Mouse (Mus musculus) liver (tissue): Measurements from ENCODE around the gene Atxn1.
A peak's percentile ranks its signal among the peaks of the same experiment; 100 is the strongest.

ENCODE experiments used
- DNase-seq: peaks from one replicate; pipeline ENCODE4 v3.0.0-alpha.2; 2020; ENCODE audit warnings: mixed read lengths

Gene Atxn1

DNA sequence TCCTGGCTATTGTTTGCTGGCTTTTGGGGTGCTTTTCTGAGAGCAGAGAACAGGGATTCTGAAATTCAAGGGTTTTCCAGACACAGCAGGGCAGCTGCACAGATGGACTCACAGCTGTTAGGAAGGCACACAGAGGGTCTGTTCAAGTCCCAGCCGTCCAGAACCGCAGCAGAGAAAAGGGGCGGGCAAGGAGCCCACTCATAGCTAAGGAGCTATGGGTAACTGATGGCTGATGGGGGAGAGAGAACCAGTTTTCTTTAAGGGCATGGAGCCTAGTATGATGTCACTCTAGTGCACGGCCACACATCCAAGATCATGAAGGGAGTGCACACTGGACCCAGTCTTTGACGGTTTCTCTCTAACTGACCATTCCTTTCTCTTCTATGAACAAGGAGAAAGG lies 200.5 kb downstream of the Atxn1 start:
- no peak for DNase-seq

DNA sequence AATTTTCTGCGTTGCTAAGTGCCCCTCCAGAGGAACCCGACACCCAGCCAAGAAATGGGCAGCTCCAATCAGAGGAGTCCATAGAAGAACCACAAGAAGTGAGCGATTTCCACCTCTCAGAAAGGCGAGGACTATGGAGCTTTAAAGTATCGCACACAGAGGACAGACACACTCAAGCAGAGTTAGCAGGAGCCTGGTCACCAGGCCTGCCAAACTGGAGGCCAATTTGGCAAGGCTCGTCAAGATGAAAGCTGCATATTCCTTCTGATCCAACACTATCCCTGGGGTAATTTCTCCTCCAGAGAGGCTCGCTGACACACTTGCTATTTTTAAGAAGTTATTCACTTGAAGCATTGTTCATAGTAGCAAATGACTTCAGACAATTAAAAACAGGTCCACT lies 202.5 kb downstream of the Atxn1 start:
- no peak for DNase-seq

DNA sequence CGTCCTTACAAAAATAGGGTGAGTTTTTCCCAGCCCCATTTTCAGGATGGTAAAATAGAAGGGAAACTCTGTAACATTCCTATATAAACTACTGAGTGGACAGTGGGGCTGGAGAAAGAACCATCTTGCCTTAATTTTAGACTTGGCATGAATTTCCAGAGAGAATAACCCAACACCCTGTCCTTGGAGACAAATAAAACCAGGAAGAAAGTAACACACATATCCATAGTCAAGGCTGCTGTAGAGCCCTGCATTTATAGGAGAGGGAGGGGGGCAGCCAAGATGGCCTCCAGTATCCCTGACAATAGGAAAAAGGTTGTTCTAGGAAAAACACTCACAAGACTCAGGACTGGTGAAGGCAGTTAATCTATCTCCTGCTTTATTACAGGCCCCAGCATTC lies 210.3 kb downstream of the Atxn1 start:
- no peak for DNase-seq

DNA sequence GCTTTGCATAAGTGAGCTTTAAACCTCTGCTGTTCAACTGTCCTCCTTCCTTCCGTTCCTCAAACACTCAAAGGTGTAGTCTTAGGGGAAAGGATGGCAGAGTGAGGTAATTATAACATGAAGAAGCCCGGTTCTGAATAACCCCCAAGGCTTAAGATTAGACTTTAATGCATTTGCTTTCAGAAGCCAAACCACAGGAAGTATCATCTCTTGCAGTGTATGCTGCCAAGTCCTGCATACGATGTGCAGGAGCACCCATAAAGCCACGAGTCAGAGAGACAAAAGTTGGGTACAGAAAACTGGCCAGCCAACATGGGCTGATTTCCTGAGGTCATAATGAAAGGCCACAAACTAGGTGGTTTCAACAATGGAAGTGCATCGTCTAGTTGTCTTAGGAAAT lies 212.3 kb downstream of the Atxn1 start:
- DNase-seq: no peak

DNA sequence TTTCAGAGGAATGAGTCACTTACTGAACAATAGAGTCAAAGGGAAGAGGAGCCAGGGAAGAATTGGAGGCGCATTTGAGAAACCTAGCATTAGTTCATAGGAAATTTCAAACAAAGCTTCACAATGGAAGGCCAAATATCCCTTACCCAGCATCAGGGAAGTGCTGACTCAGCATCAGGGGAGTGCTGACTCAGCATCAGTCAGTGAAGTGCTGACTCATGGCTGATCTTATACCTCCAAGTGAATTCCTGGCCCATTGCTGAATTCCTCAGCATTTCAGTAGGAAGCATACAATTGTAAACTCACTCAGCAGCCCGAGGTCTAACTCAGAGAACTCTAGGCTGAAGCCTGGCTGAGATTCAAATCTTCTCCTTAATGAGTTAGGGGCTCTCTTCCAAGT lies 213.6 kb downstream of the Atxn1 start:
- DNase-seq: peak; percentile 40

DNA sequence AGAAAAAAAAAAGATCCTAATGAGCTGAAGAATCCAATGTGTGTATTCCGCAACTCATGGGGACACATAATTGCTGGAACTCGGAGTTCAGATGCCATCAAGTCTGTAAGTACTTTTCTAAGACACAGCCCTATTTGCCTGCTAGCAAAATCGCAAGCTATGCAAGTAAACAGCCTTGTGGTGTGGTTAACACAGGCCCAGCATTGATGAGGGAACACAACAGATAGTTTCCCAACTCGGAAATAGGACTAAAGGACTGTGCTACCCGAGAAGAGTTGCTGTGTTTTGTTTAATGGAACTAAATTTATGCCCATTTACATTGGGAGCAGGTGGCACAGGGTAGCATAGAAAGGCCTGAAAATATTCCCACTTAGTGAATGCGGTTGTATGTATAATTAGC lies 214.2 kb downstream of the Atxn1 start:
- no peak for DNase-seq

DNA sequence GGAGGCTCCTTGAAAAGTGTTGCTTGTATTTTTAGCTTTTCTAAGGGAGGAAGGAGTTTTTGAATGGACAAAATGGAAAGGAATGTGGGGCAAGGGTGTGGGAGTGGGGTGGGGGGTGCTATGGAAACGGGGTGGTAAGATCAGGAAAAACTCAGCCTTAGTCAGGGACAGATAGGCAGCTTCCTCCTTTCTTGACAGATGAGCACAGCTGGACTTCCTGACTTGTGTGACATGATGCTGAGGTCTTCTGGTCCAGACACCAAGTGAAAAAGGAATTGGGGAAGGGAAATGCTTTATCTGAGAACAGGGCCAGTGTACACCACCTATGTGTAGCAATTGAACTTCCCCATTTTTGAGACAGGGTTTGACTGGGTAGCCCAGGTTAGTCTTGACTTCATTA lies 214.9 kb downstream of the Atxn1 start:
- no peak for DNase-seq

DNA sequence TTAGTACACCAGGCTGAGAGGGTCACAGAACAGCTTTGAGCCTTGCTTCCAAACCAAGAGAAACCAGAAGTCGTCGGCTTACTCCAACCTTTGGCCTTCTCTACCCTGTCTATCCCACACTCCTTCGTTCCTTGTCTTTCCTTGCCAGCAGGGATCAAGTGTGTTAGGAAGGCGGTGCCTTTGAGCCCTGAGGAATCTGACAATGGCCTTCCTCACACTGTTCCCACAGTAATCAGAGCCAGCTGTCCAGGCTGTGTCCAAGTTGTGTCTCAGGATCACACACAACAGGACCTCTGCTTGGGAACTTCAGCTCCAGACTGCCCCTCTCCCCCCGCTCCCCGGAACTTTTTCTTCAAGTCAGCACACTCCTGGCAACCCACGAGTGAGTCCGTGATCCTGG lies 215.6 kb downstream of the Atxn1 start:
- DNase-seq: no peak

DNA sequence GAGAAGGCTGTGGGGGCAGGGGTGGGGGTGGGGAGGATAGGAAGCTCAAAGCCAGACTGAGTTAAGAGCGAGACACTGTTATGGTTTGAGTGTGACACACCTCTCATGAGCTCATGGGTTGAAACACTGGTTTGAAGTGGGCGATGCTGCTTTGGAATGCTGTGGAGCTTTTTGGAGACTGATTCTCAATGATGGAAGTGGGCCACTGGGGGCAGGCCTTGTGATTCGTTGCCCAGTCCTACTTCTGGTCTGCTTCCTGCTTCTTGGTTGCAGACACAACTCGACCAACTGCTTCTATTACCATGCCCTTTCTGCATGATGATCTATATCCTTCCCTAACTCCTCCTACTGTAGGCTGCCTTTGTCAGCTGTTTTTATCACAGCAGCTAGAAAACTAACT lies 216.1 kb downstream of the Atxn1 start:
- no peak for DNase-seq

DNA sequence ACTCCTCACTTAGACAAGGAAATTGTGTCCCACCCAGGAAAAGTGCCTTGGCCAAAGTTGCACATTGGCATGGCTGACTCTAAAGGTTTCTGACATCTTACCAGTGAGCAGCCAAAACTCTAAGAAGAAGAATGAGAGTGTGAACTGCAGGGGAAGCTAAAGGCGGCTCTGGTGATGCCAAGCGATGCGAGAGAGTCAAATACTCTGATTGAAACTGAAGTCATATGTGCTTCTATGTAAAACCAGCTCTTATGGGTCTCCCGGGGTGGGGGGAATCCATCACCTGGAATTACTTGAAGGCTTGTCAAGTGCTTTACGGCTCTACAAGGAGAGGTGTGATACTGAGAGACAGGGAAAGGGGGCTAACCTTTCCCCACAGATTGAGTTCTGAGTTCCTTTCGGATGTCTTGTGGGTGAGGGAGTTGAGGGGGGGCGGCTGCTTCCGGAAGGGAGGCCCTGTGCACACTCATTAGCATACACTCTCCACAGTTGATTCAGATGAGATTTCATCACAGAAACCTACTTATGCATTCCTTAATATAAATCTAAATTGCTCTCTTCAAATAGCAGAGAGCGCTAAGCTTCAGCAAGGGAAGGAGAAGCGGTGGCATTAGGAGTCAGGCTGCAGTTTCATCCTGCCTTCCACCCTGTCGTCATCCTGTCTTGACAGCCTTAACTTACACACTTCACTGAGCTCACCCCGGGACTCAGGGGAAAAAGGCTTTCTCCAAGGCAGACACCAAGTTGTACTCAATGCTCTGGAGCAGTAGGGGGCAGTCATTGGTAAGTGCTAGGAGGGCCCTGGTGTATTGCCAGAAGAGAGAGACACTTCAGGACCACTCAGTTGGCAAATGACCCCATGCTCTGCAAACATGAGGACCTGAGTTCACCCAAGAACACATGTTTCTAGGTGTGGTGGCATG lies 218.7 kb downstream of the Atxn1 start:
- no peak for DNase-seq

DNA sequence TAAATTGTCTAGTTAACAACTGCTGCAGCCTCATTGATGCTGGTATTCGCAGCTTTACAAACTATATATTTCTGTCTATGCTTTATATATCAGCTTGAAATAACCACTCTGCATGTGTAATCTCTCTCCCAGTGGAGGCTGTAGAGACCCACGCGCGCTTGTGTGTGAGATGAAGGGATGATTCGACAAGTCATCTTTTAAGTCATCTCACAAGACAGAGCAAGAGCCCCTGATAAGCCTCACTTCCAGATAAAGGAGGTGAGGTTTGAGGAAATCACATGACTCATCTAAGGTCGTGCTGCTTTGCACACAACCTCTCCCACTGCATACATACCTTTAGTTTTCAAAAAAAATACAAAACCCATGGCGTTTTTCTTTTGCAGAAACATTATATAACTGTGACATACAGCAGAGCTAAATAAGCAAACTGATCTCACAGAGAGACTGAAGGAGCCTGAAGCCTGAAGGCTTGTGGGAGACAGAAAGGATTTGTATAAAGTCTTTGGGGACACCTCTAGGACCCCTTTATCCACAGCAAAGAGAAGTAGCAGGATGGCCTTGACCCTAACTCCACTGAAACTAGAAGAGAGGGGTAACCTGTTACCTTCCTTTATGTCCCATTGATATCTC lies 219.9 kb downstream of the Atxn1 start:
- DNase-seq: no peak

DNA sequence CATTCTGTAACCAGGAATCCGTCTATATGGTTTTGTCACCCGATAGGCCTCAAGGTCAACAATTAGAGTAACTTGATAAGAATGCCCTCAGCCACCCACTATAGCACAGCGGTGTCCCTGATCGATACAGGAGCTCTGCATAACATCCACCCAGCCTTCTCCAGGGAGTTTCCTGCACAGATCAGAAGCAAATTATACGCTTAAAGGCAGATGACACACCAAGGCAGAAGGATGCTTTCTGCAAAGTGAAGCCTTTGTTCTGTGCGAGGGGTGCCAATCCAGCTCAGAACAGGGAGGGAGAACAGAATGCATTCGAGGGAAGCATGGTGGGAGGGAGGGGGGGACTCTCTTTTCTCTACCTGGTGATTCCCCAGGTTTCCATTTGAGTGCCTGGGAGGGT lies 221.0 kb downstream of the Atxn1 start:
- no peak for DNase-seq

DNA sequence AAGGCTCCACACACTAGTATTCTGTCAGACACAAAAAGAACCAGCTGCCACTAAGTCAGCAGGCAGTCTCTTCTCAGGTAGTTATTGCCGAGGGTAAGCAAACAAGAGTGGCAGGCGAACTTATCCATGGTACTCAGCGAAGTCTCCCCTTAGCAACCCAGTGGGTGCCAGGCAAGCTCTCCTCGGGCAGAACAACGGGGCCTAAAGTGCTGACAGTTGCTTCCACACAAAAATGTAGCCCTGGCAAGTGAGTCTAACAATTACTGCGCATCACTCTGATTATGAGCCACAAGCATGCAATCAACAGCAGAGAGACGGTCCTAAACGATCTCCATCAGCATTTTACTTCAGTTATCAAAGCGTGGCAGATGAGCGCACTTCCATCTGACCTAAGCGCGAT lies 224.4 kb downstream of the Atxn1 start:
- DNase-seq: no peak

DNA sequence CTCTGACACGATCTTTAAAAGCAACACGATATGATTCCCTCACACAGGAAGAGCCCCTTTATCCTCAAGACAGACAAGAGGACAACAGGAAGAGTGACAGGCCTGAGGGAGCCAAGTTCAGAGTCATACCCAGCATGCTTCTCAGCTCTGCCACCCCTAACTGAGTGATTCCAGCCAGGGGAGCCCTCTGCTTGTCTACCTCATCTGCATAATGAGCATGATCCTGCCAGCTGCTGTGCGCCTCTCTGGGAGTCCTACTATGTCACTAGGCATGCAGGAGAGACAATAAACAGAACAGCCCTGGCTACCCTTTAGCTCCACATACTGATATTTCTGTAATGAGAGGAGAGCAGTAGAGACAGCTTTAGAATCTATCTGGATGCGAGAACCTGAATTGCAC lies 228.6 kb downstream of the Atxn1 start:
- no peak for DNase-seq

DNA sequence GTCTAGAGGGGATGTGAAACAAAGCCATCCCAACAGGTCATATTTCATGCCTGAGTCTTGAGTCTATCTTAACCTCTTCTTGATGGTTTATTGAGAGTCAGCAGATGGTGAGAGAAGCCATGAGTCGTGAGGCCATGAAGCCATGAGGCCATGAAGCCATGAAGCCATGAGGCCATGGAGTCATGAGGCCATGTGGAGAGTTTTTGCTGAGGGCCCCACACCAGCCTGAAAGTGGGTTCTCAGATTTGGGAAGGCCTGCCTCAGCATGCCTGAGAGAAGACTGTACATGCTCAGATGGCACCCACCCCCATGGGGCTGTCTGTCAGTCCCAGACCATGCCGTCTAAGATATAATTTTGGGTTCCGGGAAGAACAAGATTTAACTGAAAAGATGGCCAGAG lies 229.0 kb downstream of the Atxn1 start:
- DNase-seq: no peak

DNA sequence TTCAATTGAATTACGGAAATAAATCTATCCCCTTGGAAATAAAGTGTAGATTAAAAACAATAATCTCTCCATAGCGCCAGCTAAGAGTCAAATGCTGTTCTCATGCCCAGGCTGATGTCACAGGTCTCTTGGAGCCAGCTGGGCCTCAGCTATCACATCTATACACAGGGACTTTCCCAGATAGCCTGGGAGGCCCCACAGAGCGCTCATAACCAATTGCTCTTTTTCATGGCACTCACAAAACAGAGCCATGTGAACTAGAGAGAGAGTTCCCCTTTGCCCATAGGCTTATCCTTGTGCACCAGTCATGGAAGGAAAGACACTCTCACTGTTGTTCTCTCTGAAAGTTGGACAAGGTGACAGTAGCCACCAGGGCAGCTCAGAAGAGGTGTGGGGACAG lies 230.3 kb downstream of the Atxn1 start:
- DNase-seq: no peak

DNA sequence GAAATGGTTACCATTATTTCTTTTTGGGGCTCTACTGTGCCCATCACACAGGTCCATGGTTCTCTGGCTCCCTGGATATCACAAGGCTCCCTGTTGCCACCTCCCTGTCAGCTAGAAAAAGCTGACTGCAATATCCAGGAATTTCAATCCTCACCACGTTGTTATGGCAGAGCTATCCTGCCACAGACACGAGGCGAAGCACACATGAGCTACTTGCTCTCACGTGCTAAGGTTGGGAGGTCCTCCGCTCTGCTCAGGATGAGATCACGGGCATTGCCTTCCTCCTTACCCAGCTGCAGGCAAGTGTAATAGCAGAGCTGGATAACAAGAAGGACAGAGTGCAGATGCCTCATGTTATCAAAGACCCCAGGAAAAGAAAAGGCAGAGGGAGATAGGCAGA lies 232.2 kb downstream of the Atxn1 start:
- no peak for DNase-seq

DNA sequence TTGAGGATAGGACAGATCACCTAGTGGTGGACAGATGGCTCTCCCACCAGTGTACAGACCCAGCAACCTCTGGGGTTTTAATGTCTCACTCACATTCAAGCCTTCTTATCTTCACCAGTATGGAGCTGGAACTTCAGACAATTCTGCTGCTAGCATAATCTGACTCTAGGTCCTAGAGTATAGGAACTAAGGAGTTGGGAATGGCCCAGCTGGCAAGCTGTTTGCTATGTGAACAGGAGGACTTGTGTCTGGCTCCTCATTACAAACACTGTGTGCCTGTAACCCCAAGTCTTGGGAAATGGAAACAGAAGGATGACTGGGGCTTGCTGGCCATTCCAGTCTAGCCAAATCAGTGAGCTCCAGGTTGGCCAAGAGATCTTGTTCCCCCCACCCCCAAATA lies 237.9 kb downstream of the Atxn1 start:
- DNase-seq: no peak

DNA sequence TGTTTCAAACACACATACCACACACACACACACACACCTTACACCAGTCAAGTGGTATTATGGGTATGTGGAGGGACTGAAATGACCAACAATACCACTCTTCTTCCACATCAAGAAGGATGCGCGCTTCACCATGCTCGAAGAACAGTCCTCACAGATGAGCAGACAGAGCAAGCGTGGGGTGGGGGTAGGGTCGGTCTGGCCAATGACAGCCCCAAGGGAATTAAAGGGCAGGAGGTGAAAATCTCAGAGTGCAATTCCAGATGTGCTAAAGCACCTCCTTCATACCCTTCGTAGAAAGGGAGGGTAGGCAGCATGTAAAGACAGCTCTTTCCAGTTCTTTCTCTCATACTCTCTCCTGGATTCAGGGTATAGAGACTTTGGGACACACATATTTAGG lies 238.6 kb downstream of the Atxn1 start:
- DNase-seq: no peak

DNA sequence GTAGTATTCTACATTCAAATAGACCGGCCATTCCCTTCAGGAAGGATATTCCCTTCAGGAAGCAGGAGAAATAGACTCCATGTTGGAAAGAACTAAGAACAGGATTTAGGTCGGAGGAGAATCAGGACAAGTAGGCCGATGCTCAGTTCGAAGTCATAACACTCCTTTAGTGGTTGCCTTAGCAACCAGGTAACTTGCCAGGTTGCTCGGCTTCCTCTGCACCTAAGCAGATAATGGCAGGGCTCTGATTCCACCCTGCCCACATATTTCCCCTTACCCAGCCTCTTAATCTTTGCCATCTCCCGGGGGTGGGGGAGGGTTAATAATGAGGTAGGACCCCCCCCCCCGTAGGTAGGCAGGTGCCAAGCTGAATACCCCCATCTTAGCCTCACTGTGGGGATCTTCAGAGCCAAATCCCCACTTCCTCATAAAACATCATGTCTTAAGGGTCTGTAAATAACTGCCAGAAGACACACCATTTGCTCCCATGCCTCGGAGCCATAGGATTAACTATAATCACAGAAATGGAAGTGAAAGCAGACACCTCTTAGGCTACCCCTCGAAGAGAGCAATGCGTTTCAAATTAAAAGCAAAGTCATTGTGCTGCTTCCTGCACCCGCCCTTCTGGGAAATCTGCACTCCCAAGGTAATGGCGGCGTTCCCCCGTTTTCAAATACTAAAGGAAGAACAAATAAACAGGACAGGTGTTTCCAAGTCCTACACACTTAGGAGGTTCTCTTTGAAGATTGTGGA lies 240.1 kb downstream of the Atxn1 start:
- DNase-seq: no peak

DNA sequence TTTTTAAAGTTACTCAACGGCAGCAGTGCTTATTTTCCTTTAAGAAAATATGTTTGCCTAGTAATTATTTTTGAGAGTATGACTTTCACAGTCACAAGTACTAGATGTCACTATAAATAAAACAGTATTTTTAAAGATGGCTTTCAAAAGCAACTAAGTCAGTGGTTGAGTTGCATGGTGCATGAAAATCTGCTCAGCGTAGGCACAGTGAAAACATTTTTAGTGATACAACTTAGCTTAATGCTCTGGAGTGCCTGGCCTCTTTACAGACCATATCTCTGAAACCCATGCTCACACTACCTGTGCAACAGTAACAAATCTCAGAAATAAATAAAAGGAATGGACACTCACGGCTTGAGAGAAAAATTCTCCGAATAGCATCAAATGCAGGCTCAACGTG lies 241.9 kb downstream of the Atxn1 start:
- DNase-seq: no peak

DNA sequence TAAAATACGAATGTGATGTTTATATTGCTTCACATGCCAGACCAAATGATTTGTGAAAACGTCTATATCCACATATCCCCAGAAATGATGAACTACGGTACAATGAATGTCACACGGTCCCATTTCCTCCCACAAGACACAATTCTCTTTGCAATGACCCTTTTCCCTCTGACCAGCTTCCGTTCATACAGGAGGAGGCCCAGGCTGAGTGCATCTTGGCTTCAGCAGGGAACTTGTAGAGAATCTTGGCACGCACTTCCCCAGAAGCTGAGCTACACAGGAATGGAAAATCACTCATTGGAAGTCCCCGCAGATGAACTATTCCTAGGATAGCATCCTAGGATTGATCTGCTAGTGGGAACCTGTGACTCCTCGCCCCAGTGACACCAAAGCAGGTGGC lies 243.2 kb downstream of the Atxn1 start:
- DNase-seq: no peak

DNA sequence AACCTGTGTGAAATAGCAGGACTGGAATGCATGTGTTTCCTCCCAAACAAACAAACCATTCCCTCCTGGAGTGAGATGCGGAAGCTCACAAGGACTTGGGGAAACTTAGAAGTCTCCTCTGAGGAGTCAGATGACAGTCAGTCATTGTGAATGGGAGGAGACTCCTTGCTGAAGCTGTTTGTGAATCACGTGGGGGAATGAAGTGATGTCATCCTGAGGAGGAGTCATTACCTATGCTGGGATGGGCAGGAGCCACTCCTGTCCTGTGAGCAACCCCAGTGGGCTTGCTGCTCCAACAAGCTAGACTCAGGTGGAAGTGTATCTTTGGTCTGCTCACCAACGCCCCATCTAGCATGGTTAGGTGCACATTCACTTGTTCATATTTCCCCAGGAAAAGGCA lies 246.0 kb downstream of the Atxn1 start:
- DNase-seq: no peak

DNA sequence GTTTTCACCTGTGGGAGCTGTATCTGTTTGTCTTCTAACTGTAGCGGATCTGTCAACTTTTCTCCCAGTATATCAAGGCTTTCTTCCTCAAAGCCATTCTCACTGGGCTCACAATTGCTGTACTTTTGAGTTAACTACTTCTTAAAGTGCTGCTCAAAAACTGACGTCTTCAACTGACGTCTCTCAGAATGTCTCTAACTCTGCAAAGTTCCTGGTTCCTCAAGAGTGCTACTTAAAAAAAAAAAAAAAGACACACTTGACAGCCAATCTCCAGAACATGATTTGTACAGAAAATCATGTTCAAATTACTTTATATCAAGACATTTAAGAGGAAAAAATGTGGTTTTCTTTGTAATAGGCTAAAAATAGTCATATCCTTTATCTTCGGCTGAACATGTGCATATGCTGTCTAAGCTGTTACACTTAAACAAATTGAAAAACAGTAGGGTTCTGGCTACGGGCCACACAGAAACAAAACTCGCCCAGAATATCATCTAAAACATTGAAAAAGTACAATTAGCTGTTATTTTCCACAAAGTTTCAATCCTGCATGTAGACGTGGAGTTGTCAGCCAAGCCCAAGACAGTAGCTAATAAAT lies 249.1 kb downstream of the Atxn1 start:
- no peak for DNase-seq
